Mouse (Mus musculus): Measurements from ENCODE around the gene Car5b. TPM values are rescaled to one million over a fixed set of nuclear protein-coding genes. Genes with fewer than 3 reads are reported as not detected.

Car5b gene
- total RNA-seq, 2 experiments from 2014 or later = 2.2 to 3.0 TPM

- peak overlapping the region; percentile 60 for H3K4me3 ChIP-seq
- DNase-seq (ENCODE audit: extremely low spot score in 1 of 2, low spot score in 2 of 2) = peak in 1 of 2 experiments; percentile 41
- no peak for TF ChIP-seq CTCF (IDR thresholded peaks at IDR 0.05)
- intact Hi-C loops (cut with DNase I) = loop anchor here (2.0 to 10.0 kb wide), 3 partner anchors 49 to 1013 kb away; partner anchors contain the start of gene Ap1s2
- H3K27ac ChIP-seq = peak overlapping the region; percentile 92
These were observed 69.9 kb downstream of the Car5b start for GRCm38 (mm10) chrX:163957803-163958466.

- no peak overlapping the region for H3K27ac ChIP-seq
- TF ChIP-seq CTCF (IDR thresholded peaks at IDR 0.05) = no peak
- peak overlapping the region; percentile 60 for H3K4me3 ChIP-seq
- no peak for DNase-seq (ENCODE audit: extremely low spot score in 1 of 2, low spot score in 2 of 2)
- intact Hi-C loops (cut with DNase I) = loop anchor here (5.0 to 10.0 kb wide), 2 partner anchors 110 to 1013 kb away; no protein-coding TSS in a partner anchor
These were observed 70.4 kb downstream of the Car5b start for GRCm38 (mm10) chrX:163957381-163957780.

DNA sequence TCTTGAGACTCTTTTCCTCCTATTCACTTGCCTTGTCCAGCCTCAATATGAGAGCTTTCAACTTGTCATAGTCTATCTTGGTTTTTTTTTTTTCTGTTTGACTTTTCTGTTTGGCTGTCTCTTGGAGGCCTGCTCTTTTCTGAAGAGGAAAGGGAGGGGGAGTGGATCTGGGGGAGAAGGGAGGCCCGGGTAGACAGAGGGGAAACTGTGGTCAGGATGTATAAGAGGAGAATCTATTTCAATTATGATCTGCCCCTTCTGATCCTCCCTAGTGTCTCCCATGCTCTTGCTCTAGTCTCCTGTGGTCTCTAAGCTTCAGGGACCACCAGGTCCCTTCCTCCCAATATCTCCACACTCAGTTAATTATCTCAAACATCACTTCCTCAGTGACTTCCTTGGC is 76.2 kb downstream of the Car5b start:
- DNase-seq (ENCODE audit: extremely low spot score in 1 of 2, low spot score in 2 of 2) = no peak
- Histone ChIP-seq H3K4me3 (no peak overlapping the region), H3K27ac (no peak overlapping the region)
- TF ChIP-seq CTCF (IDR thresholded peaks at IDR 0.05) = no peak
- intact Hi-C loops (cut with DNase I) = loop anchor here (10.0 kb wide), 1 partner anchor 1007 kb away; no protein-coding TSS in a partner anchor

- intact Hi-C loops (cut with DNase I) = no loop called here
These were observed 83.4 kb downstream of the Car5b start for GRCm38 (mm10) chrX:163944381-163944780.

GRCm38 (mm10) chrX:163938587-163938986 is 89.2 kb downstream of the Car5b start:
- peak; percentile 24 to 49 for DNase-seq (ENCODE audit: extremely low spot score in 1 of 2, low spot score in 2 of 2)
- Histone ChIP-seq H3K27ac (0 out of 2 replicates have a peak overlapping the region, but pooled peaks have one; percentile 6), H3K4me3 (no peak overlapping the region)
- intact Hi-C loops (cut with DNase I) = loop anchor here (10.0 kb wide), 1 partner anchor 1024 kb away; no protein-coding TSS in a partner anchor
- no peak for TF ChIP-seq CTCF (IDR thresholded peaks at IDR 0.05)

More at GRCm38 (mm10) chrX:163944381-163944780, 83.4 kb downstream of the Car5b start:
- H3K4me3 ChIP-seq = no peak overlapping the region
- H3K27ac ChIP-seq = no peak overlapping the region
- DNase-seq (ENCODE audit: extremely low spot score in 1 of 2, low spot score in 2 of 2) = no peak
- no peak for TF ChIP-seq CTCF (IDR thresholded peaks at IDR 0.05)

- no peak for TF ChIP-seq CTCF (IDR thresholded peaks at IDR 0.05)
- Histone ChIP-seq H3K4me3 (no peak overlapping the region), H3K27ac (no peak overlapping the region)
- intact Hi-C loops (cut with DNase I) = loop anchor here (10.0 kb wide), 1 partner anchor 1020 kb away; no protein-coding TSS in a partner anchor
- no peak for DNase-seq (ENCODE audit: extremely low spot score in 1 of 2, low spot score in 2 of 2)
These were observed 93.1 kb downstream of the Car5b start for GRCm38 (mm10) chrX:163934731-163935130.

DNA sequence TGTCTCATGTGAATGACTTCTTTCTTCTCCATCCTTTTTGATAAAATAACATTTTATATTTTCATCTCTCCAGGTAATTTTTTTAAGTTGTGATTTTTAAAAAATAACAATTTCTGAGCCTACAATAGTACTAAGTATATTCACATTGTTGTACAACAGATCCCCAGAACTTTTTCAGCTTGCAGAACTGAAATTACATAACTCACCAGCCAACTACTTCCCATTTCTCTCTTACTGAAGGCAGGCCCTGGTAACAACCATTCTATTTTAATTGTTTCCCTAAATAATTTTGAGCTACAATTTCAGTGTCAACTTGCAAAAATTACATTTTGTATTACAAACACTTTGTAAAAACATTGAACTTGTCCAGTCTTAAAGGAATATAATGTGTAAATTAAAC is 98.2 kb downstream of the Car5b start:
- Histone ChIP-seq H3K4me3 (no peak overlapping the region), H3K27ac (no peak overlapping the region)
- TF ChIP-seq CTCF (IDR thresholded peaks at IDR 0.05) = no peak
- no peak for DNase-seq (ENCODE audit: extremely low spot score in 1 of 2, low spot score in 2 of 2)
- intact Hi-C loops (cut with DNase I) = no loop called here

Other genes with a start within 250 kb of the Car5b start
- gene Ap1s2, start 119.0 kb downstream of the Car5b start, total RNA-seq (2021) = 10 to 100 TPM; 30.3 to 39.9 TPM
- 10 to 100 TPM; 43.9 to 51.7 TPM for gene Zrsr2, start 69.3 kb downstream of the Car5b start, total RNA-seq (2021)
- 10 to 100 TPM in 1 of 2 experiments, 1 to 10 TPM in 1; 9.6 to 10.9 TPM for gene Siah1b, start 48.5 kb upstream of the Car5b start, total RNA-seq (2021)
- gene Cltrn, start 60.8 kb upstream of the Car5b start, total RNA-seq (2021) = not detected
- gene Ace2, start 111.3 kb upstream of the Car5b start, total RNA-seq (2021) = 1 to 10 TPM; 1.1 to 1.7 TPM
- 1 to 10 TPM in 1 of 2 experiments, under 1 TPM in 1; 0.82 to 1.4 TPM for gene Bmx, start 230.2 kb upstream of the Car5b start, total RNA-seq (2021)
- gene Pir, start 241.4 kb upstream of the Car5b start, total RNA-seq (2021) = 1 to 10 TPM; 6.1 to 7.4 TPM

Data from left cerebral cortex, adult 2 months (tissue).